Mouse (Mus musculus) forebrain, embryonic 12.5 days (tissue): ENCODE measurements at regions not wholly inside any gene's neighbourhood (a gene's known extent, or its start where the extent isn't known, plus 50 kb on each side); places are given as distances from the start of the nearest gene placed in this dataset.
"Not testable (repeated sequence)": the region's sequence is repeated elsewhere in the genome, so short reads cannot be mapped to it uniquely, and the experiment has no call there.

Experiments used
- ATAC-seq: fragments of 200-750 bp; cut with Nextera tagmentation; 2 replicates; pipeline ENCODE4 v1.8.0; 2017; ENCODE audit warnings: moderate TSS enrichment; ENCODE audit not compliant: low FRiP score
- H3K27ac ChIP-seq: fragments of 300-500 bp; sonication (generic); 2 replicates; pipeline ENCODE4 v1.5.1; 2016; ENCODE audit warnings: mild to moderate bottlenecking
- H3K27me3 ChIP-seq: fragments of 300-500 bp; sonication (generic); 2 replicates; pipeline ENCODE4 v1.6.1; 2016; ENCODE audit warnings: mild to moderate bottlenecking
- H3K36me3 ChIP-seq: fragments of 300-500 bp; sonication (generic); replicated peaks from 2 replicates; pipeline ENCODE4 v1.6.1; 2016; ENCODE audit warnings: mild to moderate bottlenecking
- H3K4me1 ChIP-seq: fragments of 300-500 bp; sonication (generic); 2 replicates; pipeline ENCODE4 v1.6.1; 2016
- H3K4me2 ChIP-seq: fragments of 300-500 bp; sonication (generic); 2 replicates; pipeline ENCODE4 v1.6.1; 2016; ENCODE audit warnings: mild to moderate bottlenecking, moderate library complexity
- H3K4me3 ChIP-seq: fragments of 300-500 bp; sonication (generic); replicated peaks from 2 replicates; pipeline ENCODE4 v1.5.1; 2016; ENCODE audit warnings: mild to moderate bottlenecking
- H3K9ac ChIP-seq: fragments of 300-500 bp; sonication (generic); 2 replicates; pipeline ENCODE4 v1.6.1; 2016; ENCODE audit warnings: mild to moderate bottlenecking
- H3K9me3 ChIP-seq: fragments of 300-500 bp; sonication (generic); 2 replicates; pipeline ENCODE4 v1.6.1; 2016
- WGBS: fragments of 180-500 bp; shearing (Covaris S2); methylation state at CpG from one replicate; pipeline ENCODE4 v1.1.7; 2016; 5-methylcytosine and 5-hydroxymethylcytosine counted together

- H3K4me3 ChIP-seq, H3K9me3 ChIP-seq, H3K27me3 ChIP-seq, ATAC-seq, H3K27ac ChIP-seq, H3K9ac ChIP-seq, H3K4me2 ChIP-seq, H3K4me1 ChIP-seq, H3K36me3 ChIP-seq: not testable (repeated sequence)
- 84% methylated on average over 12 of the region's 12 CpGs for WGBS
Observed at GRCm38 (mm10) chr1:43316331-43316730, 119.5 kb upstream of the Fhl2 start.

- no peaks in the 10 kb centered on the region for H3K9me3 ChIP-seq
- 0 out of 2 replicates have a peak, but pooled peaks cover 3% of the 10 kb centered on the region for H3K4me1 ChIP-seq
- WGBS, result 80% methylated on average over 3 of the region's 3 CpGs
- H3K4me3 ChIP-seq, result no peak overlapping the region
- H3K4me2 ChIP-seq, result no peak overlapping the region
- H3K36me3 ChIP-seq, result no peaks in the 10 kb centered on the region
- no peaks in the 10 kb centered on the region for H3K27me3 ChIP-seq
- no peak for ATAC-seq
- no peak overlapping the region for H3K27ac ChIP-seq
- no peak overlapping the region for H3K9ac ChIP-seq
Observed at GRCm38 (mm10) chr1:43317076-43317871, 120.5 kb upstream of the Fhl2 start.

- WGBS, result 95% methylated on average over 10 of the region's 10 CpGs
- H3K36me3 ChIP-seq, ATAC-seq, H3K27ac ChIP-seq, H3K27me3 ChIP-seq, H3K9ac ChIP-seq, H3K9me3 ChIP-seq, H3K4me1 ChIP-seq, H3K4me2 ChIP-seq, H3K4me3 ChIP-seq: not testable (repeated sequence)
Observed at GRCm38 (mm10) chr1:43333488-43333887, 110.9 kb upstream of the Nck2 start.

- Histone ChIP-seq H3K9me3 (no peaks in the 10 kb centered on the region), H3K27ac (no peak overlapping the region), H3K4me1 (no peaks in the 10 kb centered on the region), H3K4me2 (no peak overlapping the region), H3K9ac (no peak overlapping the region), H3K36me3 (no peaks in the 10 kb centered on the region), H3K4me3 (no peak overlapping the region), H3K27me3 (no peaks in the 10 kb centered on the region)
- ATAC-seq, result no peak
- 85% methylated on average over 3 of the region's 3 CpGs for WGBS
Observed at GRCm38 (mm10) chr1:43337168-43337784, 107.1 kb upstream of the Nck2 start.

- 68% methylated on average over 6 of the region's 6 CpGs for WGBS
- ATAC-seq, result no peak
- no peak overlapping the region for H3K4me2 ChIP-seq
Observed at GRCm38 (mm10) chr1:43338096-43338915, 106.1 kb upstream of the Nck2 start.

GRCm38 (mm10) chr1:43342848-43343247 is 101.5 kb upstream of the Nck2 start:
- Histone ChIP-seq H3K4me3 (no peak overlapping the region), H3K27ac (no peak overlapping the region), H3K9ac (no peak overlapping the region), H3K36me3 (no peaks in the 10 kb centered on the region), H3K27me3 (no peaks in the 10 kb centered on the region), H3K9me3 (no peaks in the 10 kb centered on the region), H3K4me2 (no peak overlapping the region), H3K4me1 (no peaks in the 10 kb centered on the region)
- no peak for ATAC-seq
- 92% methylated on average over 2 of the region's 2 CpGs for WGBS

More at GRCm38 (mm10) chr1:43338096-43338915, 106.1 kb upstream of the Nck2 start:
- Histone ChIP-seq H3K36me3 (no peaks in the 10 kb centered on the region), H3K9me3 (no peaks in the 10 kb centered on the region), H3K4me1 (no peaks in the 10 kb centered on the region), H3K4me3 (no peak overlapping the region), H3K27ac (no peak overlapping the region), H3K27me3 (no peaks in the 10 kb centered on the region), H3K9ac (no peak overlapping the region)

- Histone ChIP-seq H3K36me3 (no peaks in the 10 kb centered on the region), H3K9ac (no peak overlapping the region), H3K4me3 (no peak overlapping the region), H3K27me3 (no peaks in the 10 kb centered on the region), H3K4me1 (no peaks in the 10 kb centered on the region), H3K4me2 (no peak overlapping the region), H3K9me3 (no peaks in the 10 kb centered on the region), H3K27ac (no peak overlapping the region)
- WGBS, result 91% methylated on average over 2 of the region's 2 CpGs
- ATAC-seq, result no peak
Observed at GRCm38 (mm10) chr1:43343410-43343809, 101.0 kb upstream of the Nck2 start.

GRCm38 (mm10) chr1:43344001-43344400 is 100.4 kb upstream of the Nck2 start:
- Histone ChIP-seq H3K4me1 (no peaks in the 10 kb centered on the region), H3K9ac (no peak overlapping the region), H3K36me3 (no peaks in the 10 kb centered on the region), H3K4me3 (no peak overlapping the region), H3K27ac (no peak overlapping the region), H3K9me3 (no peaks in the 10 kb centered on the region), H3K4me2 (no peak overlapping the region), H3K27me3 (no peaks in the 10 kb centered on the region)
- no peak for ATAC-seq
- WGBS, result 70% methylated on average over 5 of the region's 5 CpGs

- Histone ChIP-seq H3K4me2 (no peak overlapping the region), H3K4me3 (no peak overlapping the region), H3K9me3 (no peaks in the 10 kb centered on the region), H3K4me1 (no peaks in the 10 kb centered on the region), H3K27ac (no peak overlapping the region), H3K27me3 (no peaks in the 10 kb centered on the region), H3K36me3 (no peaks in the 10 kb centered on the region), H3K9ac (no peak overlapping the region)
- no peak for ATAC-seq
- 71% methylated on average over 4 of the region's 4 CpGs for WGBS
Observed at GRCm38 (mm10) chr1:43347152-43347551, 97.2 kb upstream of the Nck2 start.

- no peak overlapping the region for H3K4me2 ChIP-seq
- no peak for ATAC-seq
- no peak overlapping the region for H3K4me3 ChIP-seq
- no peaks in the 10 kb centered on the region for H3K9me3 ChIP-seq
- H3K4me1 ChIP-seq, result no peaks in the 10 kb centered on the region
- no peaks in the 10 kb centered on the region for H3K27me3 ChIP-seq
- no peak overlapping the region for H3K9ac ChIP-seq
- H3K36me3 ChIP-seq, result no peaks in the 10 kb centered on the region
- WGBS, result 54% methylated on average over 3 of the region's 3 CpGs
- no peak overlapping the region for H3K27ac ChIP-seq
Observed at GRCm38 (mm10) chr1:43349966-43350365, 94.4 kb upstream of the Nck2 start.

- 44% methylated on average over 6 of the region's 6 CpGs for WGBS
Observed at GRCm38 (mm10) chr1:43358191-43358590, 86.2 kb upstream of the Nck2 start.

GRCm38 (mm10) chr1:43359662-43360061 is 84.7 kb upstream of the Nck2 start:
- H3K36me3 ChIP-seq, result no peaks in the 10 kb centered on the region
- no peak overlapping the region for H3K4me2 ChIP-seq
- H3K9me3 ChIP-seq, result no peaks in the 10 kb centered on the region
- H3K27me3 ChIP-seq, result 0 out of 2 replicates have a peak, but pooled peaks cover 4% of the 10 kb centered on the region
- ATAC-seq, result no peak
- WGBS, result 86% methylated on average over 4 of the region's 4 CpGs
- peaks cover 19% of the 10 kb centered on the region for H3K4me1 ChIP-seq
- no peak overlapping the region for H3K4me3 ChIP-seq
- no peak overlapping the region for H3K27ac ChIP-seq
- H3K9ac ChIP-seq, result no peak overlapping the region

More at GRCm38 (mm10) chr1:43358191-43358590, 86.2 kb upstream of the Nck2 start:
- Histone ChIP-seq H3K27ac (no peak overlapping the region), H3K9me3 (no peaks in the 10 kb centered on the region), H3K27me3 (0 out of 2 replicates have a peak, but pooled peaks cover under 1% of the 10 kb centered on the region), H3K4me1 (peaks cover 19% of the 10 kb centered on the region), H3K4me2 (no peak overlapping the region), H3K4me3 (no peak overlapping the region), H3K36me3 (no peaks in the 10 kb centered on the region), H3K9ac (no peak overlapping the region)
- peak; percentile 89; the same call in 1 of the 2 replicates for ATAC-seq
